Mouse (Mus musculus): ENCODE results near the gene E2f2.

Gene E2f2

GRCm38 (mm10) chr4:136199562-136200292, 27.5 kb downstream of the E2f2 start:
- in situ Hi-C loops (cut with MseI, MboI) = loop anchor here in 1 of 2 experiments (5.0 kb wide), 1 partner anchor 37 kb away; no protein-coding TSS in a partner anchor

GRCm38 (mm10) chr4:136202509-136202908, 30.3 kb downstream of the E2f2 start:
- in situ Hi-C loops (cut with MseI, MboI) = no loop called here

- in situ Hi-C loops (cut with MseI, MboI) = no loop called here
Observed at GRCm38 (mm10) chr4:136204775-136205174, 32.6 kb downstream of the E2f2 start.

- in situ Hi-C loops (cut with MseI, MboI) = no loop called here
Observed at GRCm38 (mm10) chr4:136206033-136206893, 34.1 kb downstream of the E2f2 start, which contains the start of gene Asap3. Gene Asap3 (plus strand): TSS chr4:136206365.

GRCm38 (mm10) chr4:136206943-136207342, 34.7 kb downstream of the E2f2 start:
- in situ Hi-C loops (cut with MseI, MboI) = no loop called here

GRCm38 (mm10) chr4:136210931-136211330, 38.7 kb downstream of the E2f2 start:
- in situ Hi-C loops (cut with MseI, MboI) = no loop called here

- in situ Hi-C loops (cut with MseI, MboI) = no loop called here
Observed at GRCm38 (mm10) chr4:136213629-136214028, 41.4 kb downstream of the E2f2 start.

GRCm38 (mm10) chr4:136214828-136215227, 42.6 kb downstream of the E2f2 start:
- in situ Hi-C loops (cut with MseI, MboI) = no loop called here

- in situ Hi-C loops (cut with MseI, MboI) = no loop called here
Observed at GRCm38 (mm10) chr4:136215576-136215975, 43.4 kb downstream of the E2f2 start.

GRCm38 (mm10) chr4:136217063-136217462, 44.9 kb downstream of the E2f2 start:
- in situ Hi-C loops (cut with MseI, MboI) = no loop called here

- in situ Hi-C loops (cut with MseI, MboI) = no loop called here
Observed at GRCm38 (mm10) chr4:136218595-136219214, 46.5 kb downstream of the E2f2 start.

GRCm38 (mm10) chr4:136220133-136220775, 48.1 kb downstream of the E2f2 start:
- in situ Hi-C loops (cut with MseI, MboI) = no loop called here

- in situ Hi-C loops (cut with MseI, MboI) = no loop called here
Observed at GRCm38 (mm10) chr4:136223549-136224239, 51.5 kb downstream of the E2f2 start.

GRCm38 (mm10) chr4:136224240-136224559, 52.0 kb downstream of the E2f2 start:
- in situ Hi-C loops (cut with MseI, MboI) = no loop called here

GRCm38 (mm10) chr4:136224677-136225460, 52.7 kb downstream of the E2f2 start:
- in situ Hi-C loops (cut with MseI, MboI) = no loop called here

- in situ Hi-C loops (cut with MseI, MboI) = no loop called here
Observed at GRCm38 (mm10) chr4:136227408-136227807, 55.2 kb downstream of the E2f2 start.

- in situ Hi-C loops (cut with MseI, MboI) = no loop called here
Observed at GRCm38 (mm10) chr4:136228640-136229039, 56.4 kb downstream of the E2f2 start.

- in situ Hi-C loops (cut with MseI, MboI) = no loop called here
Observed at GRCm38 (mm10) chr4:136238669-136239068, 66.5 kb downstream of the E2f2 start.

- in situ Hi-C loops (cut with MseI, MboI) = no loop called here
Observed at GRCm38 (mm10) chr4:136239111-136239510, 66.9 kb downstream of the E2f2 start.

- in situ Hi-C loops (cut with MseI, MboI) = no loop called here
Observed at GRCm38 (mm10) chr4:136239622-136240021, 67.4 kb downstream of the E2f2 start.

Data from mouse trophoblast stem cell (cell line).